Mouse (Mus musculus) forebrain, embryonic 11.5 days (tissue): ENCODE results near the gene Olfr1443. TPM values are rescaled to one million over a fixed set of nuclear protein-coding genes. Genes with fewer than 3 reads are reported as not detected.
"Not testable (repeated sequence)": the region's sequence is repeated elsewhere in the genome, so short reads cannot be mapped to it uniquely, and the experiment has no call there.

Source experiments
- ATAC-seq: fragments of 200-750 bp; cut with Nextera tagmentation; replicated peaks from 2 replicates; pipeline ENCODE4 v1.8.0; 2017; ENCODE audit warnings: moderate TSS enrichment; ENCODE audit not compliant: low FRiP score
- DNase-seq: peaks from one replicate; pipeline ENCODE4 v3.0.0-alpha.2; 2017; ENCODE audit warnings: low spot score
- H3K27ac ChIP-seq: fragments of 300-500 bp; sonication (generic); 2 replicates; pipeline ENCODE4 v1.5.1; 2014; ENCODE audit warnings: low read depth, low read length
- H3K27me3 ChIP-seq: fragments of 300-500 bp; sonication (generic); 2 replicates; pipeline ENCODE4 v1.6.1; 2014; ENCODE audit warnings: mild to moderate bottlenecking, low read length, mixed read lengths; ENCODE audit not compliant: control insufficient read depth, insufficient read depth
- H3K36me3 ChIP-seq: fragments of 300-500 bp; sonication (generic); 2 replicates; pipeline ENCODE4 v1.6.1; 2014; ENCODE audit warnings: mild to moderate bottlenecking, low read length, moderate library complexity, mixed read lengths; ENCODE audit not compliant: control insufficient read depth, insufficient read depth
- H3K4me1 ChIP-seq: fragments of 300-500 bp; sonication (generic); replicated peaks from 2 replicates; pipeline ENCODE4 v1.6.1; 2014; ENCODE audit warnings: low read length, mixed read lengths; ENCODE audit not compliant: control insufficient read depth, insufficient read depth
- H3K4me2 ChIP-seq: fragments of 300-500 bp; sonication (generic); 2 replicates; pipeline ENCODE4 v1.6.1; 2014; ENCODE audit warnings: low read depth, mild to moderate bottlenecking, low read length, moderate library complexity, mixed read lengths; ENCODE audit not compliant: severe bottlenecking
- H3K4me3 ChIP-seq: fragments of 300-500 bp; sonication (generic); 2 replicates; pipeline ENCODE4 v1.5.1; 2014; ENCODE audit warnings: low read depth, low read length
- H3K9ac ChIP-seq: fragments of 300-500 bp; sonication (generic); 2 replicates; pipeline ENCODE4 v1.6.1; 2014; ENCODE audit warnings: low read length
- H3K9me3 ChIP-seq: fragments of 300-500 bp; sonication (generic); 2 replicates; pipeline ENCODE4 v1.6.1; 2016; ENCODE audit warnings: low read length, mixed read lengths; ENCODE audit not compliant: control insufficient read depth
- WGBS: fragments of 180-500 bp; shearing (Covaris S2); extraction: QIAGEN DNeasy Blood & Tissue Kit; methylation state at CpG from one replicate; pipeline ENCODE4 v1.1.7; 2014; 5-methylcytosine and 5-hydroxymethylcytosine counted together
- polyA plus RNA-seq: library from polyadenylated mRNA; unstranded; fragments of >200 nt; fragmentation: Nextera tagmentation; extraction: Ambion mirVana; gene quantifications from 2 replicates; pipeline ENCODE4 v1.2.1, GENCODE M21; 2014

Olfr1443 gene
- not detected in 2 replicates for polyA plus RNA-seq

DNA sequence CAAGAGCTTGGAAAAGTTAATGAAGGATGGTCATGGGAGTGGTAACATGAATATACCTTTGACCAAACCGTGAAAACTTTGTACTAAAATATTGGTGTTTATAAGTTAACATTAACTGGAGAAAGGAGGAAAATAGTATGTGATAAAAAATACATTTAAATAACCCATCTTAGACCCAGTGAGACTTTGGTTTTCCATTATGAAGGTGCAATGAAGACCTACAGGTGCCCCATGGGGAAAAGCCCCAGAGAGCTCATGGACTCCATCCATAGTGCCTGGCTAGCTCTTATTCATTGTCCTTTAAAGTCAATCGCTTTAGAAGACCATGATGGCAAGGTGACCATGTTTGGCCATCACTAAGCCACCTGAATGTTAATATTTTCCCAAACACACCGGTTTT is at the start of gene Olfr1443:
TSS of gene Olfr1443 (plus strand) at position 301 of the 400 bp plus-strand sequence.
- H3K9ac ChIP-seq = no peak within 1 kb of the TSS
- DNase-seq = no peak
- 65% methylated on average over 3 of the region's 3 CpGs for WGBS

DNA sequence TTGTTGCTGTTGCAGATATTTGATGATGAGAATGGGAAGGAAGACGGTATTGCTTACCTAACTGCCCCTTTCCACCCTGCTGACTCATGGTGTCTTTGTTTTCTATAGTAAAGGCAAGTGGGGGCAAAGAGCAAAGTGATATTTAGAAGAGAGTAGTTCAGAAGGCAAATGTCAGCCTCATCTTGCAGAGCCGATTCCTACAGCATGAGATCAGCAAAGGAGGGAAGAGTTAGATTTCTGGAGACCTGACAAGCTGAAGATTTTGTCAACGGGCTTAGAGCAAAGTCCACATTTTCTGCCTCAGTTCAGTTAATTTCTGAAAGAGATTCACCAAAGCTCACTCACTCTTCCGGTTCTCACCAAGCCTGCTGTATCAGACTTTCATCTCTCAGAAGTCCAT is 44.7 kb upstream of the Olfr1443 start, which contains the start of gene Glyat:
TSS of gene Glyat (plus strand) at position 133 of the 400 bp plus-strand sequence.
- no peaks in the 10 kb centered on the region for H3K4me1 ChIP-seq
- no peak within 1 kb of the TSS for H3K4me2 ChIP-seq
- ATAC-seq = no peak
- H3K27ac ChIP-seq = no peak within 1 kb of the TSS
- no peaks in the 10 kb centered on the region for H3K27me3 ChIP-seq
- 83% methylated on average over 4 of the region's 4 CpGs for WGBS
- H3K9me3 ChIP-seq = no peaks in the 10 kb centered on the region
- DNase-seq = no peak
- no peaks in the 10 kb centered on the region for H3K36me3 ChIP-seq
- H3K4me3 ChIP-seq = no peak within 1 kb of the TSS
- H3K9ac ChIP-seq = no peak within 1 kb of the TSS

More for the DNA sequence above, at the start of gene Olfr1443:
- H3K4me3 ChIP-seq = no peak within 1 kb of the TSS
- no peak within 1 kb of the TSS for H3K27ac ChIP-seq
- H3K4me2 ChIP-seq = no peak within 1 kb of the TSS
- no peaks in the 10 kb centered on the region for H3K9me3 ChIP-seq
- no peak for ATAC-seq
- no peaks in the 10 kb centered on the region for H3K4me1 ChIP-seq
- H3K27me3 ChIP-seq = no peaks in the 10 kb centered on the region
- no peaks in the 10 kb centered on the region for H3K36me3 ChIP-seq

DNA sequence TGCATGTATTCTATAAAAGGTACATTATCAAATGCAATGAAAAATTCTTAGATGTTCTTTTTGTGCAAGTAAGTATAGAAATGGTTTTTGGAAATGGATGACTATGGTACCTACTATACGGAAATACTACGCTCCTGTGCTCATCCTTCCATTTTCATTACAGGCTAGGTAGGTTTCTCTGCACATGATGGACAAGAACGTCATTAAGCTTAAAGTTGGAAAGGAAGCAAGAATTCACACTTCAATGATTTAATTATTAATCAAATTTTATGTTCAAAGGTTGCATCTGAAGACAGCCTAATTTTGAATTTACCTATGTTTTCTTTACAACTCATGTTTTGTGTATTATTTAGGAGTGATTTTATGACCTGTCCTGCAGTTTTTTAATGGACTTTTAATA is 43.7 kb upstream of the Olfr1443 start:
- Histone ChIP-seq H3K27ac (no peak overlapping the region), H3K9ac (no peak overlapping the region), H3K4me3 (no peak overlapping the region), H3K4me1 (no peaks in the 10 kb centered on the region), H3K4me2 (no peak overlapping the region), H3K36me3 (no peaks in the 10 kb centered on the region), H3K27me3 (no peaks in the 10 kb centered on the region), H3K9me3 (no peaks in the 10 kb centered on the region)
- ATAC-seq (no peak), DNase-seq (no peak)
- 91% methylated on average over 3 of the region's 3 CpGs for WGBS

DNA sequence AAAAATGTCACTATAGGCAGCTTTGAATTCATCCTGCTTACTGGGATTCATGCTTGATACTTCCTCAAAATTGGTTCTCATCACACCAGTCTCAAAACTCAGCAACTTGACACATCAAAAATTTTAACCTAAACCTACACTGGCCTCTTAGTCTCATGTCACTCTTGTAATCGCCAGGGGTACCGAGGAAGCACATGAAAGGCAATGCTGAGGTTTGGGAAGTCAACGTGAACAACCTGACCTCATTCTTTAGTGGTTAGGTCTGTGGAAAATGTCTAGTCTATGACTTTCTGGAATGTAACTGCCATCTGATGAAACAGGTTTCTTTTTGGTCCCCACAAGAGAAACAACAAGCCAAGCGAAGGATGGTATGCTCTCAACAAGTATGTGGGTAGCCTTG is 42.9 kb upstream of the Olfr1443 start:
- H3K27ac ChIP-seq = no peak overlapping the region
- H3K9me3 ChIP-seq = no peaks in the 10 kb centered on the region
- ATAC-seq (no peak), DNase-seq (no peak)
- H3K36me3 ChIP-seq = no peaks in the 10 kb centered on the region
- no peaks in the 10 kb centered on the region for H3K4me1 ChIP-seq
- no peak overlapping the region for H3K9ac ChIP-seq
- no peak overlapping the region for H3K4me3 ChIP-seq
- H3K27me3 ChIP-seq = no peaks in the 10 kb centered on the region
- WGBS = 88% methylated on average over 4 of the region's 4 CpGs
- H3K4me2 ChIP-seq = no peak overlapping the region

DNA sequence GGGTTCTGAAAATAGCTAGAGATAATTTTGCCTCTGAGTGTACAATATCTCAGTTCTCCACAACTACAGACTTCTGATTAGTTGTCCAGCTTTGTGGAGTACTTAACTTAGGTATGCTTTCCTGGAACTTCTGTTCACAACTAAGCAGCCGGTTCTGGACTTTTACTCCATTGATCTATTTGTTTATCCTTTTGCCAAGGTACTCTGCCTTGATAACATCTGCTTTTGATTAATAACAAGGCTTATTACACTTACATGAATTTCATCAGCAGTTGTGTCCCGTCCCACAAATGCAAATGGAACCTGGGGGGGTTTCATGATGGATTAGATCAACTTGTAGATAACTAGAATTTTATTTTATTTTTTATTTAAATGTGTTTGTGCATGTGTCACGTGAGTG is 41.0 kb upstream of the Olfr1443 start:
- no peak for ATAC-seq
- Histone ChIP-seq H3K4me1 (no peaks in the 10 kb centered on the region), H3K4me2 (no peak overlapping the region), H3K9ac (no peak overlapping the region), H3K4me3 (no peak overlapping the region), H3K36me3 (no peaks in the 10 kb centered on the region), H3K27me3 (no peaks in the 10 kb centered on the region), H3K27ac (no peak overlapping the region), H3K9me3 (no peaks in the 10 kb centered on the region)
- 76% methylated on average over 3 of the region's 3 CpGs for WGBS
- DNase-seq = no peak

DNA sequence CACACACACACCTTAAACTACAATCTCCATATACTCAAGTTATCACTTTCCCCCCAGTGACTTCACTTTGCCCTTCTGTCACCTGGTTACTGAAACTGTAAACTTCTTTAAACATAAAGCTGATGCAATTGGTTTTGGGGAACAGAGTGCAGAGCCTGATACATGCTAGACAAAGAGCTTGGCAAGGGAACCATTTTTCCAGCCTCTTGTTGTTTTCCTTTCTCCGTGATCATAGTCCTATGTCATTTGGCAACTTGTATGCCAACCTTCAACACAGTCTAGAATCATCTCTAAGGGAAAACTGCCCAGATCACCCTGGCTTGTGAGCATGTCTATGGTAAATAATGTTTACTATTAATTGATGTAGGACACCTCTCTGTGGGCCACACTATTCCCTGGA is 39.9 kb upstream of the Olfr1443 start:
- Histone ChIP-seq H3K27me3 (no peaks in the 10 kb centered on the region), H3K4me2 (no peak overlapping the region), H3K27ac (no peak overlapping the region), H3K9ac (no peak overlapping the region), H3K9me3 (no peaks in the 10 kb centered on the region), H3K36me3 (no peaks in the 10 kb centered on the region), H3K4me3 (no peak overlapping the region), H3K4me1 (no peaks in the 10 kb centered on the region)
- WGBS = 90% methylated on average over 1 of the region's 1 CpGs
- no peak for ATAC-seq
- no peak for DNase-seq

DNA sequence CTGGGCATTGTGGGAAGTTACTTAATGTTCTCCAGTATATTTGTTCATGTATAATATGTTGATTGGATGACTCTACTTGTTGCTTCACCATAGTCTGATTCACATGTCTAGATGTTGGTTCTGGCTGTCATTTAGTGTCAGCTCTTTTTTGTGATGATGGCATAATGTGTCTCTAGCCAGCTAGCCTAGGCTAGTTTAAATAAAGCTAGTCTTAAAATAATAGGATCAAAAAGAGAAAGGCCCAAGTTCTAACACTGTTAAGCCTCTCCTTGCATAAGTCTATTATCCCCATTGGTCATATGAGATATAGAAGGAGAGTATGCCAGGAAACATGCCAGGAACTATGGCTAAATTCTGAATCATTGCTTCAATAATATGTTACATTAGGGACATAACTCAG is 28.4 kb upstream of the Olfr1443 start:
- H3K9me3 ChIP-seq = no peaks in the 10 kb centered on the region
- no peak for DNase-seq
- H3K27ac ChIP-seq = no peak overlapping the region
- no peak overlapping the region for H3K4me2 ChIP-seq
- H3K36me3 ChIP-seq = no peaks in the 10 kb centered on the region
- no peak overlapping the region for H3K9ac ChIP-seq
- no peaks in the 10 kb centered on the region for H3K4me1 ChIP-seq
- no peak for ATAC-seq
- H3K4me3 ChIP-seq = no peak overlapping the region
- H3K27me3 ChIP-seq = no peaks in the 10 kb centered on the region

DNA sequence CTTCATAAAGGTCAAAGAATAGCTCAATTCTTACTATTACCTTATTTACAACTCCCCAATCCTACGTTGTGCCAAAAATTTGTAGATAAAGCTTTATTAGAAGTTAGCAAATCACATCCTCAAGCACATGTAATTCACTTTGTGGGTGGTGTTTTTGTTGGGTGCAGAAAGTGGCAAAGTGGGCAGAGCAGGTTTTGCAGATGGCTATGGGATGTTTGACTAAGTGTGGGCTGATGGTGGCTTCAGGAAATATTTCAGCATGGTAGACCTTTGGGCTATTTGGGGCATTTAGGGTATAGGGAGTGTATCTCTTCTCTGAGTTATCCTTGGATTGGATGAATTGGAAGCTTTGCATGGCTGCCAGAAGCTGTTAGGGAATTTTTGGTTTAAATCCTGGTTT is 11.8 kb upstream of the Olfr1443 start:
- DNase-seq = no peak
- Histone ChIP-seq H3K9me3 (no peaks in the 10 kb centered on the region; the same call in 1 of the 2 replicates), H3K9ac (no peak overlapping the region), H3K36me3 (no peaks in the 10 kb centered on the region), H3K27me3 (no peaks in the 10 kb centered on the region), H3K27ac (no peak overlapping the region), H3K4me3 (no peak overlapping the region), H3K4me1 (no peaks in the 10 kb centered on the region), H3K4me2 (no peak overlapping the region)
- ATAC-seq = no peak
- WGBS = 83% methylated on average over 1 of the region's 1 CpGs

DNA sequence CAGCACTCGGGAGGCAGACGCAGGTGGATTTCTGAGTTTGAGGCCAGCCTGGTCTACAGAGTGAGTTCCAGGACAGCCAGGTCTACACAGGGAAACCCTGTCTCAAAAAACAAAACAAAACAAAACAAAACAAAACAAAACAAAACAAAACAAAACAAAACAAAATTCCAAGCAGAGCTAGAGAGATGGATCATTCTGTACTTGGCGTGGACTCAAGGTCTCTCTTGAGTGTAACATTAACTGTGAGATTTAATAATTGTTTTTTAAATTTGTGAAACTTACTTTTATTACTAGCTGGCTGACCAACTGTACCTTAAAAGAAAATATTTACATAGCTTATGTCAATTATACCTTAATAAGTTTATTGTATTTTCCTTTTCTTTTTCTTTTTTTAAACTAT is 9.3 kb upstream of the Olfr1443 start:
- not testable (repeated sequence) for DNase-seq, H3K4me1 ChIP-seq, H3K9me3 ChIP-seq, H3K36me3 ChIP-seq, H3K4me2 ChIP-seq, H3K27me3 ChIP-seq, H3K4me3 ChIP-seq, H3K27ac ChIP-seq, ATAC-seq, H3K9ac ChIP-seq
- WGBS = 93% methylated on average over 3 of the region's 3 CpGs
